Mouse (Mus musculus) E14TG2a.4 (cell line): ENCODE results near the gene Srrm1.
A peak's percentile ranks its signal among the peaks of the same experiment; 100 is the strongest.
"Not testable (repeated sequence)": the region's sequence is repeated elsewhere in the genome, so short reads cannot be mapped to it uniquely, and the experiment has no call there.

Experiments
- H3K27me3 ChIP-seq: 2 replicates; pipeline ENCODE4 v1.6.1; 2014; ENCODE audit warnings: low read length, control low read depth; ENCODE audit not compliant: insufficient read depth
- H3K36me3 ChIP-seq: 2 replicates; pipeline ENCODE4 v1.6.1; 2014; ENCODE audit warnings: low read length, control low read depth; ENCODE audit not compliant: insufficient read depth
- H3K4me1 ChIP-seq: replicated peaks from 2 replicates; pipeline ENCODE4 v1.6.1; 2014; ENCODE audit warnings: low read depth, low read length, control low read depth
- H3K4me3 ChIP-seq: replicated peaks from 2 replicates; pipeline ENCODE4 v1.5.1; 2014; ENCODE audit warnings: mild to moderate bottlenecking, low read length
- H3K9me3 ChIP-seq: 2 replicates; pipeline ENCODE4 v1.6.1; 2014; ENCODE audit warnings: low read length, control low read depth
- CTCF ChIP-seq: conservative IDR thresholded peaks from 2 replicates; pipeline ENCODE4 v1.5.1; 2014; ENCODE audit warnings: low read length
- NANOG ChIP-seq: IDR thresholded peaks from 2 replicates; pipeline ENCODE4 v1.6.1; 2014; ENCODE audit warnings: borderline replicate concordance, low read length, mixed read lengths
- POU5F1 ChIP-seq: IDR thresholded peaks from 2 replicates; pipeline ENCODE4 v1.6.1; 2014; ENCODE audit warnings: low read length, borderline replicate concordance

Srrm1 gene

DNA sequence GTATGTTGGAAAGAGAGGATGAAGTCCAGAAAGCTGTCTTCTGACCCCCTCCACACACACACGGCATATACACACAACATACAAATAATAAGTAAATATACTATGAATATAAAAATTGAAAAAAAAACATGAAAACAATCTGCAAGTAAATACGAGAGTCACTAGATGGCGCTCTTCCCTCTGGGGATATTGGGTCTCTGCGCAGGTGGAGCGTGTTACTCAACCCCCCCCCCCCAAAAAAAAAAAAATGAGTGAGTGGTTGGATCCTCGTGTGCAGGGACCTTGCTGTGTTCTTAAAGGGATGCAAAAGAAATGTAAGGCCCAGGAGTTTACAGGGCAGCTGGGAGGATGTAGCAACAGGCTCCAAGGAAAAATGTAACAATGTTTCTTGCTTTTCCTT, 5.6 kb upstream of the Srrm1 start:
- Histone ChIP-seq H3K4me3 (no peak overlapping the region), H3K4me1 (peaks cover 30% of the 10 kb centered on the region), H3K9me3 (no peaks in the 10 kb centered on the region), H3K27me3 (no peaks in the 10 kb centered on the region), H3K36me3 (no peaks in the 10 kb centered on the region)
- TF ChIP-seq NANOG, result no peak
- TF ChIP-seq POU5F1, result no peak
- TF ChIP-seq CTCF, result peak; percentile 73

GRCm38 (mm10) chr4:135357221-135357920, 4.2 kb upstream of the Srrm1 start:
- Histone ChIP-seq H3K9me3 (no peaks in the 10 kb centered on the region), H3K36me3 (no peaks in the 10 kb centered on the region), H3K27me3 (no peaks in the 10 kb centered on the region), H3K4me3 (no peak overlapping the region), H3K4me1 (peaks cover 25% of the 10 kb centered on the region)
- TF ChIP-seq POU5F1, result no peak

DNA sequence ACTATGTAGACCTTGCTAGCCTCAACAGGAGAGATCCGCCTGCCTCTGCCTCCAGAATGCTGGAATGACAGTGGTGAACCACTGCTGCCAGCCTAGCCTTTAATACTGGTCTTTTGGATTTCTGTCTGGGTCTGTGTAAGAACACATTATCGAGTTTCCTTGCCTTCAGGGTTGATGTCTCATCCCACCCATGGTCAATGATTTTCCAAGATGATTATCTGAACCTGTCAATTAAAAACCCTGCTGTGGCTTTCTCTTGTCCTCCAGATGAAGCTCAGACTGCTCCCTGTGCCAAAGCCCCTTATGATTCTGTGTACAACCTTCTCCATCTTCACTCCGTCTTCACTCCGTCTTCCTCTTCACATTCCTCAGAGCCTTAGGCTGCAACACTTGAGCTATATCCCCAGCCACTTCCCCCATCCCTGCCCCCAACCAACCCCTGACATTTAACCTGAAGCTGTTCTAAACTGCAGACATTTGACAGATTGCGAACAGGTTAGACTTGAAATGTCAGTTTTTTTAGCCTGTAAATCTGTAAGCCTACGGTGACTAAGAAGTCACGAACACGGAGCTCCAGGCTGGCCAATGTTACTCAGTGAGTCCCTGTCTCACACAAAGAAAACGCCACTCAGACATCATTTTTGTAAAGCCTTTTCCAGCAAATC, 2.9 kb upstream of the Srrm1 start:
- H3K4me3 ChIP-seq, result no peak overlapping the region
- no peak for TF ChIP-seq POU5F1
- no peak for TF ChIP-seq CTCF
- no peak for TF ChIP-seq NANOG
- no peaks in the 10 kb centered on the region for H3K27me3 ChIP-seq
- H3K9me3 ChIP-seq, result no peaks in the 10 kb centered on the region
- H3K4me1 ChIP-seq, result peaks cover 32% of the 10 kb centered on the region
- peaks cover 6% of the 10 kb centered on the region; the same call in 1 of the 2 replicates for H3K36me3 ChIP-seq

GRCm38 (mm10) chr4:135354751-135355150, 1.6 kb upstream of the Srrm1 start:
- H3K36me3 ChIP-seq, result peaks cover 13% of the 10 kb centered on the region
- not testable (repeated sequence) for H3K9me3 ChIP-seq, H3K27me3 ChIP-seq, H3K4me3 ChIP-seq
- peaks cover 39% of the 10 kb centered on the region for H3K4me1 ChIP-seq

GRCm38 (mm10) chr4:135353794-135354450, 801 bp upstream of the Srrm1 start:
- no peaks in the 10 kb centered on the region for H3K27me3 ChIP-seq
- H3K4me3 ChIP-seq, result peak overlapping the region; percentile 99
- peaks cover 21% of the 10 kb centered on the region for H3K36me3 ChIP-seq
- no peak for TF ChIP-seq POU5F1
- TF ChIP-seq NANOG, result no peak
- no peak for TF ChIP-seq CTCF
- H3K9me3 ChIP-seq, result no peaks in the 10 kb centered on the region
- peaks cover 40% of the 10 kb centered on the region for H3K4me1 ChIP-seq

DNA sequence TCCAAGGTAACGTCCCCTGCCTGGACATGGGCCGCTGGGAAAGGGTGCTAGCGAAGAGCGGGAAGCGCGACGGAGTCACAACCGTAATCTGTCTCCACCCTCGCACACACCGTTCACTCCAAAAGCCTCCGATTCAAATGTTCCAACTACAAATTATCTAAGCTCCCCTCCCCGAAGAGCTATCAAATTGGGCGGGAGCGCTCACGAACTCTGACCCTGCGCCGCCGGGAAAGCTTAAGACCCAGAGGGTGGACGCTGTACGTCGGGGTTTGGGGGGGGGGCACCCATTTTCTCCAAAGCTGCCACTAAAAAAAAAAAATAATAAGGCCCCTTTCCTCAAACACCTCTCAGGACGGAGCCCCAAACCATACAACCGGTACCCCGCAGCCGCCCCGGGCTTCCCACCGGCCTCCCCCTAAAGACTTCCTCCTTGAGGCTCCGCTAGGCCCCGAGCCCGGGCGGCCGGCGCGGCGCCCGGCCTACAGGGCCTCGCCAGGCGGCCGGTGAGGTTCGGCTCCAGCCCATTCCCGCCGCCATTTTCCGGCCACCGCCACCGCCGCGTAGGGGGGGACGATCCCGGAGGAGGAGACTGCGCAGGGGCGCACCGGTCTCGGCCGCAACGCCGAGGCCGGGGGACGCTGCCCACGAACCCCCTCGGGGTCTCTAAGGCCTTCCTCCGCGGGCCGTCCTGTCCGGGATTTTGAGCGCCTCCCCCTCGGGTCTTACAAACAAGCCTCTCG, 625 bp downstream of the Srrm1 start:
- H3K4me3 ChIP-seq, result peak overlapping the region; percentile 99
- peaks cover 30% of the 10 kb centered on the region for H3K36me3 ChIP-seq
- TF ChIP-seq CTCF (no peak), POU5F1 (no peak), NANOG (no peak)
- H3K9me3 ChIP-seq, result no peaks in the 10 kb centered on the region
- no peaks in the 10 kb centered on the region for H3K27me3 ChIP-seq
- H3K4me1 ChIP-seq, result peaks cover 46% of the 10 kb centered on the region

DNA sequence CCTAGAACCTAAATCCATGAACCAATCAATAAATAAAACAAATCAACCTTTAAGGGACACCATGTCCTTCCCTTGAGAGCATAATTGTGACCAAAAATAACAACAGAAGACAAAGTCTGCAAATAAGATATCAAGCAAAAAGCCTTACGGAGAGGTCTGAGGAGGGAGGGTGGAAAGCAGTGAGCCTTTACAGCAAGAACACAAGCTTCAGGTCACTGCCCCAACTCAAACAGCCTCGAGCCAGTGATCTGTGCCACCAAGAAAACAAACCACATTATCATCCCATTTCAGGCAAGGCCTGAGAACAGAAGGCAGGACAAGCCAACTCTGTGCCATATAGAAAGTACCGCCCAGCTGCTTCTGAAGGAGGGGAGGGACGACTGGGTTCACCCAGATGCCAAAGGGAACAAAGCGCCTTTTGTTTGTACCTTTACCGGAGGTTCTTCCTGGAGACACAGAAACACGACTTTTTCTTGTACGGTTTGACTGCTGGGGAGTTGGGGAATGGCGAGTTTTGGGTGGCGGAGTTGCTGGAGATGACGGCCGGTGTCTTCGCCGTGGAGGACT, 15.7 kb downstream of the Srrm1 start:
- H3K36me3 ChIP-seq, result peaks cover 100% of the 10 kb centered on the region
- H3K4me1 ChIP-seq, result peaks cover 46% of the 10 kb centered on the region
- no peaks in the 10 kb centered on the region for H3K27me3 ChIP-seq
- TF ChIP-seq NANOG, result no peak
- TF ChIP-seq CTCF, result no peak
- no peak for TF ChIP-seq POU5F1
- no peaks in the 10 kb centered on the region for H3K9me3 ChIP-seq
- peak overlapping the region; percentile 32; the same call in 1 of the 2 replicates for H3K4me3 ChIP-seq

- TF ChIP-seq NANOG (no peak), CTCF (no peak), POU5F1 (no peak)
- H3K36me3 ChIP-seq, result peaks cover 100% of the 10 kb centered on the region
Observed at GRCm38 (mm10) chr4:135336023-135336357, 17.1 kb downstream of the Srrm1 start.

More at GRCm38 (mm10) chr4:135336023-135336357, 17.1 kb downstream of the Srrm1 start:
- Histone ChIP-seq H3K9me3 (no peaks in the 10 kb centered on the region), H3K4me3 (no peak overlapping the region), H3K4me1 (peaks cover 55% of the 10 kb centered on the region), H3K27me3 (no peaks in the 10 kb centered on the region)
